Mouse (Mus musculus): ENCODE measurements around the gene Wnt10a. TPM values are rescaled to one million over a fixed set of nuclear protein-coding genes. Genes with fewer than 3 reads are reported as not detected.
A peak's percentile ranks its signal among the peaks of the same experiment; 100 is the strongest.

Wnt10a gene
- polyA plus RNA-seq, 1 experiment from 2014 or later, result 1.3 TPM

DNA sequence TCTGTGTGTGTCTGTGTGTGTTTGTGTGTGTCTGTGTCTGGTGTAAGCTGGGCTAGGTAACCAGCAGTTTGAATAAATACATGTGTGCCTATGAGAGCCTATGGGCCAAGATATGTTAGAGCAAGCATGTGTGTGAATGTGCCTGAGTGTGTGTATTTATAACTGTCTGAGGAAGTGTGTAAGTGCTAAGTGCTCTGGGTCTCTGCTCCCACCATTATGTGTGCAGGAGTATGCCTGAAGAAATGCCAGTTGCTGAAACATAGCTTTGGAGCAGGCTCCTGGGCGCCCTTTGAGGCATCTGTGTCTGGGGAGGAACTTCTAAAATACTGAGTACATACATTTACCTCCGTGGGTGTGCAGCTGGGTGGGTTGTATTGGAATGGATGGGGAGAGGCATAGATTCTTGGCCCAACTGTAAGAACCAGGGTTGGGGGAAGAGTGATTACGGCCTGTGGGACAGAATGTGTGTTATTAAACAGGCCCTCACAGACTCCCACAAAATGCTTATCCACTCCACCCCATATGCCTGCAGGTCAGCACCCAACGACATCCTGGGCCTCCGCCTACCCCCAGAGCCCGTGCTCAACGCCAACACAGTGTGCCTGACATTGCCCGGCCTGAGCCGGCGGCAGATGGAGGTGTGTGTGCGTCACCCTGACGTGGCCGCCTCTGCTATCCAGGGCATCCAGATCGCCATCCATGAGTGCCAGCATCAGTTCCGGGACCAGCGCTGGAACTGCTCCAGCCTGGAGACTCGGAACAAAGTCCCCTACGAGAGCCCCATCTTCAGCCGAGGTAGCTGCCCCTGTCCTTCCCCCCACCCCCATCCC is 1.7 kb downstream of the Wnt10a start:
- Histone ChIP-seq H3K4me1 (peaks cover 71% of the 10 kb centered on the region), H3K27me3 (ENCODE audit: low read depth, poor library complexity, severe bottlenecking) (peaks cover 100% of the 10 kb centered on the region), H3K36me3 (no peaks in the 10 kb centered on the region), H3K9me3 (replicated peaks) (no peaks in the 10 kb centered on the region), H3K4me3 (no peak overlapping the region), H3K27ac (no peak overlapping the region)
- WGBS, result 11% methylated on average over 19 of the region's 19 CpGs
- DNase-seq (ENCODE audit: low spot score), result peak; percentile 37

DNA sequence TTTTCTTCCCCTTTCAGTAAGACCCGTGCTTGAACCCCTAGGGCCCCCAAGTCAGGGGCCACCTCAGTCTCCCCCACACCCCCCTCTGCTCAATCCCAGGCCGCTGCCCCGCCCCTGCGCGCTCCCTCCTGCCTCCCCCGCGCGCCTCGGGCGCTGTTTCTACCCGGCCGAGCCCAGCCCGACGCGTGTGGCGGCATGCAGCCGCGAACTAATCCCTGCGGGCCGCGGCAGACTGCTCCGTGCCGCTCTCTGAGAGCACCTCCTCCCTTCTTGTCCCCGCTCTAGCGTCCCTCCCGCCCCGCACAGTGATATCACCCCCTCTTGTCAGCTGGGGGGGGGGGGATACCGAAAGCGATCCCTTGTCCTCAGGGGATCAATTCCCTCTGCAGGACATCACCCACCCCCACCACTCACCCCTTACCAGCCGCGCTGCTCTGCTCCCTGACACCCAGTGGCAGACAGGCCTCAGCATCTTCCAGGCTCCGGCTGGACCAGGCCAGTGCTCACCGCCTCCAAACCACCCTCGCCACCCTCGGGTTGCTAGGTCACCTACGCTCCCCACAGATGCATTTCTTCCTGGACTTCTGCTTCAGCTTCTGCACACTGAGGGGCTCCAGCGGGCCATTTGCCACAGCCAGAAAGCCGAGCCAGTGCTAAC is 3.3 kb downstream of the Wnt10a start:
- Histone ChIP-seq H3K27ac (no peak overlapping the region; the same call in 1 of the 2 replicates), H3K36me3 (no peaks in the 10 kb centered on the region), H3K4me3 (peak overlapping the region; percentile 42), H3K4me1 (peaks cover 65% of the 10 kb centered on the region), H3K9me3 (replicated peaks) (no peaks in the 10 kb centered on the region), H3K27me3 (ENCODE audit: low read depth, poor library complexity, severe bottlenecking) (peaks cover 100% of the 10 kb centered on the region)
- under 1% methylated on average over 38 of the region's 38 CpGs for WGBS
- DNase-seq (ENCODE audit: low spot score), result peak; percentile 71

GRCm38 (mm10) chr1:74795145-74795529 is 3.8 kb downstream of the Wnt10a start:
- peak; percentile 37 for DNase-seq (ENCODE audit: low spot score)
- peaks cover 65% of the 10 kb centered on the region for H3K4me1 ChIP-seq
- H3K4me3 ChIP-seq, result peak overlapping the region; percentile 42; the same call in 1 of the 2 replicates
- H3K27ac ChIP-seq, result no peak overlapping the region
- peaks cover 100% of the 10 kb centered on the region for H3K27me3 ChIP-seq (ENCODE audit: low read depth, poor library complexity, severe bottlenecking)
- no peaks in the 10 kb centered on the region for H3K9me3 ChIP-seq (replicated peaks)
- no peaks in the 10 kb centered on the region for H3K36me3 ChIP-seq
- 13% methylated on average over 8 of the region's 11 CpGs for WGBS

DNA sequence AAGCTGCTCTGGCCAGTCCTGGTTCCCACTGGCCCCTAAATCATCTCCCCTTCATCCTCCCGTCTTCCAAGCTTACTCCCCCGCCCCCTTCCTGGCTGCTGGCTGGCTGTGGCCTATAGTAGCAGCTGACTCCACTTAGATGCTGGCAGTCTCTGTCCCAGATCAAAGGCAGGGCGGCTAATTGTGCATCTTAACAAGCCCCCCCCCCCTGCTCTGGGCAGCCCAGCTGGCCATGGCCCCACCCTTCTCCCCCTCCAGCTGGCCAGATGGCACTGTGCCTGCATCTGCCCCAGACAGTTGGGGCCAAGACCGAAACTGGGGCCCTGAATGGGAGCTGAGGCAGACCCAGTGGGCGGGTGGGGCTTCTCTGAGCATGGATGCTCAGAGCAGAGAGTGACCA is 6.1 kb downstream of the Wnt10a start:
- H3K9me3 ChIP-seq (replicated peaks), result no peaks in the 10 kb centered on the region
- WGBS, result 4% methylated on average over 5 of the region's 5 CpGs
- peak; percentile 71 for DNase-seq (ENCODE audit: low spot score)
- no peak overlapping the region for H3K27ac ChIP-seq
- no peaks in the 10 kb centered on the region for H3K36me3 ChIP-seq
- H3K27me3 ChIP-seq (ENCODE audit: low read depth, poor library complexity, severe bottlenecking), result peaks cover 100% of the 10 kb centered on the region
- peaks cover 62% of the 10 kb centered on the region for H3K4me1 ChIP-seq
- no peak overlapping the region for H3K4me3 ChIP-seq

DNA sequence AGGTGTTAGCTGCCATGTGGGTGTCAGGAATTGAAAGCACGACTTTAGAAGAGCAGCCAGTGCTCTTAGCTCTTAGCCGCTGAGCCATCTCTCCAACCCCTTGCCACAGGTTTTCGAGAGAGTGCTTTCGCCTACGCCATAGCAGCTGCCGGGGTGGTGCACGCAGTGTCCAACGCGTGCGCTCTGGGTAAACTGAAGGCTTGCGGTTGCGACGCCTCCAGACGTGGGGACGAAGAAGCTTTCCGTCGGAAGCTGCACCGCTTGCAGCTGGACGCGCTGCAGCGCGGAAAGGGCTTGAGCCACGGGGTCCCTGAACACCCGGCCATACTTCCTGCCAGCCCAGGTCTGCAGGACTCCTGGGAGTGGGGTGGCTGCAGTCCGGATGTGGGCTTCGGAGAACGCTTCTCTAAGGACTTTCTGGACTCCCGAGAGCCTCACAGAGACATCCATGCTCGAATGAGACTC is 9.1 kb downstream of the Wnt10a start:
- peak; percentile 49 for DNase-seq (ENCODE audit: low spot score)
- H3K9me3 ChIP-seq (replicated peaks), result no peaks in the 10 kb centered on the region
- no peaks in the 10 kb centered on the region for H3K36me3 ChIP-seq
- peaks cover 100% of the 10 kb centered on the region for H3K27me3 ChIP-seq (ENCODE audit: low read depth, poor library complexity, severe bottlenecking)
- peak overlapping the region; percentile 35 for H3K4me3 ChIP-seq
- H3K27ac ChIP-seq, result no peak overlapping the region
- under 1% methylated on average over 29 of the region's 29 CpGs for WGBS
- peaks cover 63% of the 10 kb centered on the region for H3K4me1 ChIP-seq

GRCm38 (mm10) chr1:74801631-74802140 is 10.4 kb downstream of the Wnt10a start:
- no peak for DNase-seq (ENCODE audit: low spot score)

GRCm38 (mm10) chr1:74802795-74803656 is 11.7 kb downstream of the Wnt10a start:
- H3K36me3 ChIP-seq, result no peaks in the 10 kb centered on the region
- peaks cover 76% of the 10 kb centered on the region for H3K4me1 ChIP-seq
- no peaks in the 10 kb centered on the region for H3K9me3 ChIP-seq (replicated peaks)
- peak overlapping the region; percentile 59 for H3K27ac ChIP-seq
- peaks cover 100% of the 10 kb centered on the region for H3K27me3 ChIP-seq (ENCODE audit: low read depth, poor library complexity, severe bottlenecking)
- 1% methylated on average over 57 of the region's 57 CpGs for WGBS
- peak overlapping the region; percentile 59 for H3K4me3 ChIP-seq
- DNase-seq (ENCODE audit: low spot score), result peak; percentile 85

More at GRCm38 (mm10) chr1:74801631-74802140, 10.4 kb downstream of the Wnt10a start:
- Histone ChIP-seq H3K9me3 (replicated peaks) (no peaks in the 10 kb centered on the region), H3K27me3 (ENCODE audit: low read depth, poor library complexity, severe bottlenecking) (peaks cover 100% of the 10 kb centered on the region), H3K36me3 (no peaks in the 10 kb centered on the region), H3K27ac (no peak overlapping the region), H3K4me1 (peaks cover 75% of the 10 kb centered on the region), H3K4me3 (no peak overlapping the region)
- WGBS, result 28% methylated on average over 6 of the region's 6 CpGs

GRCm38 (mm10) chr1:74804211-74804870 is 13.0 kb downstream of the Wnt10a start:
- Histone ChIP-seq H3K36me3 (no peaks in the 10 kb centered on the region), H3K27me3 (ENCODE audit: low read depth, poor library complexity, severe bottlenecking) (peaks cover 100% of the 10 kb centered on the region), H3K4me1 (peaks cover 75% of the 10 kb centered on the region), H3K27ac (no peak overlapping the region), H3K4me3 (no peak overlapping the region), H3K9me3 (replicated peaks) (no peaks in the 10 kb centered on the region)
- DNase-seq (ENCODE audit: low spot score), result no peak
- 6% methylated on average over 10 of the region's 10 CpGs for WGBS

- H3K9me3 ChIP-seq (replicated peaks), result no peaks in the 10 kb centered on the region
- H3K4me1 ChIP-seq, result peaks cover 65% of the 10 kb centered on the region
- no peak overlapping the region for H3K27ac ChIP-seq
- H3K36me3 ChIP-seq, result no peaks in the 10 kb centered on the region
- DNase-seq (ENCODE audit: low spot score), result no peak
- H3K27me3 ChIP-seq (ENCODE audit: low read depth, poor library complexity, severe bottlenecking), result peaks cover 99% of the 10 kb centered on the region
- H3K4me3 ChIP-seq, result no peak overlapping the region
- WGBS, result 18% methylated on average over 4 of the region's 4 CpGs
These were observed 14.1 kb downstream of the Wnt10a start for GRCm38 (mm10) chr1:74805340-74805835.

- peaks cover 99% of the 10 kb centered on the region for H3K27me3 ChIP-seq (ENCODE audit: low read depth, poor library complexity, severe bottlenecking)
- 6% methylated on average over 5 of the region's 5 CpGs for WGBS
- no peak overlapping the region for H3K27ac ChIP-seq
- H3K4me1 ChIP-seq, result peaks cover 60% of the 10 kb centered on the region
- H3K4me3 ChIP-seq, result no peak overlapping the region
- H3K36me3 ChIP-seq, result no peaks in the 10 kb centered on the region
- H3K9me3 ChIP-seq (replicated peaks), result no peaks in the 10 kb centered on the region
- DNase-seq (ENCODE audit: low spot score), result no peak
These were observed 14.5 kb downstream of the Wnt10a start for GRCm38 (mm10) chr1:74805843-74806242.

DNA sequence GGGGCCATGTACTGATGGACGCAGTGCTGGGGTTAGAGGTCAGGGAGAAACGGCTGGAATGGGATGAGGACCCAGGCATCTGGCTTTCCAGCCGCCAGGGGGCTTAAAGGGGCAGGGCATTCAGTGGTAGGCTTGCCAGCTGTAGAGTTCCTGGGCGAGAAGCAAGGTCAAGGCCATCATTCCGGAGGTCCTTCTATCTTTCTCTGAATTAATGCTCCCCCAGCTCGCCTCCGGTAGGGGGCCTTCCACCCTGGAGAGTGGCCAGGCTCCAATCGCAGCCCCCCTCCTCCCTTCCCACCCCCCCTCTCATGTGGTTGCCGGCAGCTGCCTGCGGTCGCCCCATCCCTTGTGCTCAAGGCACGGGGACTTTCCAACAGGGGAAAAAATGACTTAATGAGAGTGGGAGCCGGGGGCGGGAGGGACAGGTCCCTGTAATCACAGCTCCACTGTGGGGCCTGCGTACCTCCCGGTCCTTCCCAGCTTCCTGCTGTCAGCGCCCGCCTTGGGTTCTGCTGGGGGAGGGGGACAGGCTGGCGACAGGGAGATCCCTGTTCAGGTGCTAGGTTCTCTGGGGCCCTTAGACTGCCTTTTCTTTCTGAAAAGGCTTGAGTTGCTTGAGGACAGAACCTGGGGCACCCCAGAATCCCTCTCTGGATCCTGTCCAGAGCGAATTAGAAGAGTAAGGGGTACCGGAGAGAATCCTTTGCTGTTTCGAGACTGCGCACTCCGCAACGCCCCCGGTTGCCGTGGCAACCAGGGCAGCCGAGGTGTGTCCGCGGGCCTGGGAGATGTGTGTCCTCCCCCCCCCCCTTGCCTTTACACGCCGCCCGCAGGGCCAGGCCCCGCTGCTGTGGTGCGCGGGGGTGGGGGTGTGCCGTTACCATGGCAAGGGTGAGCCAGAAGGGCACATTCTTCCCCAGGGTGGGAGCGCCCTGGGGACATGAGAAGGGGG is 15.3 kb downstream of the Wnt10a start:
- no peaks in the 10 kb centered on the region for H3K36me3 ChIP-seq
- DNase-seq (ENCODE audit: low spot score), result peak; percentile 66
- peak overlapping the region; percentile 40 for H3K4me3 ChIP-seq
- peaks cover 58% of the 10 kb centered on the region for H3K4me1 ChIP-seq
- H3K27ac ChIP-seq, result no peak overlapping the region
- H3K9me3 ChIP-seq (replicated peaks), result no peaks in the 10 kb centered on the region
- H3K27me3 ChIP-seq (ENCODE audit: low read depth, poor library complexity, severe bottlenecking), result peaks cover 99% of the 10 kb centered on the region
- under 1% methylated on average over 38 of the region's 38 CpGs for WGBS

Data from limb, embryonic 10.5 days (tissue).